Mouse (Mus musculus) MEL (cell line): ENCODE results near the gene Vstm4. TPM values are rescaled to one million over a fixed set of nuclear protein-coding genes. Genes with fewer than 3 reads are reported as not detected.

ENCODE experiments used
- DNase-seq: peaks from one replicate; pipeline ENCODE4 v3.0.0; 2011; ENCODE audit warnings: low read depth, low spot score
- H3K27ac ChIP-seq: 2 replicates; pipeline ENCODE4 v1.5.1; 2012; ENCODE audit warnings: low read depth, mild to moderate bottlenecking, control low read depth, low read length, moderate library complexity; ENCODE audit not compliant: control insufficient read depth
- H3K27me3 ChIP-seq, 2 experiments: fragments of 150-350 bp in 1 of 2; sonication (generic) in 1 of 2; 2 replicates each; pipeline ENCODE4 v1.6.1; 2012; ENCODE audit warnings: low read length in 2 of 2, mild to moderate bottlenecking in 2 of 2, improper control_type of control experiment in 1 of 2, moderate library complexity in 1 of 2; ENCODE audit not compliant: insufficient read depth in 2 of 2, control insufficient read depth in 1 of 2
- H3K36me3 ChIP-seq, 2 experiments: 2 replicates each; pipeline ENCODE4 v1.6.1; 2012 to 2014; ENCODE audit warnings: low read length in 2 of 2, improper control_type of control experiment in 1 of 2, inconsistent platforms in 1 of 2, mild to moderate bottlenecking in 1 of 2; ENCODE audit not compliant: insufficient read depth in 2 of 2, control insufficient read depth in 1 of 2
- H3K4me1 ChIP-seq, 2 experiments: fragments of 150-350 bp in 1 of 2; sonication (generic) in 1 of 2; 2 replicates each; pipeline ENCODE4 v1.6.1; 2012; ENCODE audit warnings: low read length in 2 of 2, improper control_type of control experiment in 1 of 2, mild to moderate bottlenecking in 1 of 2; ENCODE audit not compliant: insufficient read depth in 2 of 2, control insufficient read depth in 1 of 2
- H3K4me3 ChIP-seq, 2 experiments: fragments of 150-350 bp in 1 of 2; sonication (generic) in 1 of 2; 2 replicates each; pipeline ENCODE4 v1.5.1; 2012; ENCODE audit warnings: low read depth in 2 of 2, low read length in 2 of 2, mild to moderate bottlenecking in 2 of 2, moderate library complexity in 2 of 2, control low read depth in 1 of 2, improper control_type of control experiment in 1 of 2; ENCODE audit not compliant: control insufficient read depth in 1 of 2, insufficient read depth in 1 of 2
- H3K79me2 ChIP-seq: 2 replicates; pipeline ENCODE4 v1.6.1; 2012; ENCODE audit warnings: mild to moderate bottlenecking, low read length, moderate library complexity; ENCODE audit not compliant: control insufficient read depth, poor library complexity, insufficient read depth
- H3K9ac ChIP-seq: 2 replicates; pipeline ENCODE4 v1.6.1; 2012; ENCODE audit warnings: low read depth, mild to moderate bottlenecking, control low read depth, low read length, moderate library complexity; ENCODE audit not compliant: control insufficient read depth, poor library complexity, severe bottlenecking
- H3K9me3 ChIP-seq: fragments of 150-350 bp; sonication (generic); replicated peaks from 2 replicates; pipeline ENCODE4 v1.6.1; 2012; ENCODE audit warnings: mild to moderate bottlenecking, low read length, improper control_type of control experiment, moderate library complexity; ENCODE audit not compliant: insufficient read depth
- CHD1 ChIP-seq: IDR thresholded peaks from 2 replicates; pipeline ENCODE4 v1.6.1; 2012; ENCODE audit warnings: low read depth, mild to moderate bottlenecking, inconsistent platforms, low read length, improper control_type of control experiment
- CHD2 ChIP-seq: IDR thresholded peaks from 2 replicates; pipeline ENCODE4 v1.6.1; 2011; ENCODE audit warnings: low read length, improper control_type of control experiment
- E2F4 ChIP-seq: IDR thresholded peaks from 2 replicates; pipeline ENCODE4 v1.6.1; 2011; ENCODE audit warnings: low read depth, low read length, improper control_type of control experiment, borderline replicate concordance
- GABPA ChIP-seq: IDR thresholded peaks from 2 replicates; pipeline ENCODE4 v1.6.1; 2012; ENCODE audit warnings: low read depth, mild to moderate bottlenecking, inconsistent platforms, low read length, improper control_type of control experiment, moderate library complexity
- GATA1 ChIP-seq: IDR thresholded peaks from 2 replicates; pipeline ENCODE4 v1.6.1; 2011; ENCODE audit warnings: low read depth, low read length, improper control_type of control experiment
- JUND ChIP-seq: IDR thresholded peaks from 2 replicates; pipeline ENCODE4 v1.6.1; 2011; ENCODE audit warnings: low read depth, mild to moderate bottlenecking, improper control_type of control experiment, low read length
- KAT2A ChIP-seq: conservative IDR thresholded peaks from 2 replicates; pipeline ENCODE4 v1.6.1; 2012; ENCODE audit warnings: low read depth, low read length, improper control_type of control experiment, inconsistent platforms
- MAFK ChIP-seq: IDR thresholded peaks from 2 replicates; pipeline ENCODE4 v1.6.1; 2011; ENCODE audit warnings: low read depth, mild to moderate bottlenecking, low read length, improper control_type of control experiment, borderline replicate concordance
- MAX ChIP-seq: IDR thresholded peaks from 2 replicates; pipeline ENCODE4 v1.6.1; 2011; ENCODE audit warnings: low read length, improper control_type of control experiment
- MYC ChIP-seq: IDR thresholded peaks from 2 replicates; pipeline ENCODE4 v1.6.1; 2011; ENCODE audit warnings: low read depth, mild to moderate bottlenecking, low read length, improper control_type of control experiment, moderate library complexity
- POLR2AphosphoS2 ChIP-seq: IDR thresholded peaks from 2 replicates; pipeline ENCODE4 v1.6.1; 2011; ENCODE audit warnings: low read length, improper control_type of control experiment
- POLR2AphosphoS5 ChIP-seq: IDR thresholded peaks from 2 replicates; pipeline ENCODE4 v1.6.1; 2012; ENCODE audit warnings: low read depth, borderline replicate concordance, mild to moderate bottlenecking, inconsistent platforms, low read length, moderate library complexity, mixed read lengths
- RAD21 ChIP-seq: IDR thresholded peaks from 2 replicates; pipeline ENCODE4 v1.6.1; 2011; ENCODE audit warnings: mild to moderate bottlenecking, low read depth, low read length, improper control_type of control experiment
- USF1 ChIP-seq: IDR thresholded peaks from 2 replicates; pipeline ENCODE4 v1.6.1; 2014; ENCODE audit warnings: low read depth, mild to moderate bottlenecking, inconsistent platforms, low read length, improper control_type of control experiment, moderate library complexity
- polyA plus RNA-seq, 2 experiments: library from polyadenylated mRNA; stranded (reverse) in 1 of 2; unstranded in 1 of 2; fragments of >175 nt in 1 of 2; fragments of >200 nt in 1 of 2; gene quantifications; 2 replicates each; pipeline versions ENCODE4 v1.2.1 to v1.2.4; 2012; ENCODE audit warnings: low replicate concordance in 2 of 2, low read depth in 1 of 2; ENCODE audit not compliant: insufficient read length in 2 of 2, insufficient read depth in 1 of 2, missing spikeins in 1 of 2
- total RNA-seq: library from RNA; depleted of rRNA; stranded (reverse); fragments of 300-350 nt; gene quantifications from 2 replicates; pipeline ENCODE4 v1.2.3, GENCODE M21; 2012

Gene Vstm4
- total and polyA plus RNA-seq, 3 experiments = not detected

DNA sequence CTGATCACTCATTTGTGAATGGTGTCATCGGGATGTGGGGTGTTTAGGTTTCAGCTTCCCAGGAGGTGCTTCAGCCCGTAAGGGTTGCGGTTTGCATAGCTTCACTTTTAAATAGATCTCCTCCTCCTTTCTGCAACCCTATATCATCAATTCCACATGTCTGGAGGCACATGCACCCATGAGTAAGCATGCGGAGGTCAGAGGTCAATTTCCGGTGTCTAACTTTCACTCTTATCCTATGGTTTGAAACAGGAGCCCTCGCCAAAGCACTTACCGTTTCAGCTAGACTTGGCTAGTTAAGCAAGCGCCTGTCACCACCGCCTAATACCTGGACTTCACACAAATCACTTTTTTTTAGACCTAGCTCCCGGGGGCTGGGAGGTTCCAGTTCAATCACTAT is 108.2 kb downstream of the Vstm4 start:
- Histone ChIP-seq H3K79me2 (no peaks in the 10 kb centered on the region), H3K4me1 (no peaks in the 10 kb centered on the region), H3K27ac (no peak overlapping the region), H3K9ac (no peak overlapping the region), H3K9me3 (no peaks in the 10 kb centered on the region), H3K36me3 (no peaks in the 10 kb centered on the region), H3K27me3 (no peaks in the 10 kb centered on the region), H3K4me3 (no peak overlapping the region)
- no peak for DNase-seq
- TF ChIP-seq POLR2AphosphoS2 = no peak
- TF ChIP-seq GABPA = no peak
- TF ChIP-seq USF1 = no peak
- TF ChIP-seq MYC = no peak
- no peak for TF ChIP-seq JUND
- no peak for TF ChIP-seq CHD1
- no peak for TF ChIP-seq GATA1
- no peak for TF ChIP-seq KAT2A

DNA sequence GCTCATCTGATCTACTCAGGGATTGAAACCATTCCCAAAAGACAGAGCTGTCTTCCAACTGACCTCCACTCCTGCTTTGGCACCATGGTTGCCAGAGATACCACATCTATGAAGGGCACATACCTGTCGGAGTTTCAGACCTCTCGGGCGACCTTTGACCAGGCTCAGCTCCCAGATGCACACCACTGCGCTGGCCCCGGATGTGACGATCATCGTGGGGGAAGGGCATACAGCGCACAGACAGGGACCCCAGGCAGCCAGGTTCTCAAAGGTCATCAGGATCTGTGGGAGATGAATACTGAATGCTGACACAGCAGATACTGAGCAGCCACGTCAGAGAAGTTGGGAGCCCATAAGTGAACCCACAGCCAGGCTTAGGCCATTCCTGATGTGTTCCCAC is 114.1 kb downstream of the Vstm4 start:
- Histone ChIP-seq H3K4me1 (no peaks in the 10 kb centered on the region), H3K9ac (no peak overlapping the region), H3K27me3 (no peaks in the 10 kb centered on the region), H3K9me3 (no peaks in the 10 kb centered on the region), H3K79me2 (no peaks in the 10 kb centered on the region), H3K27ac (no peak overlapping the region), H3K36me3 (no peaks in the 10 kb centered on the region), H3K4me3 (no peak overlapping the region)
- DNase-seq = no peak
- TF ChIP-seq POLR2AphosphoS5 (no peak), MAX (no peak), CHD2 (no peak), CHD1 (no peak), RAD21 (no peak)

DNA sequence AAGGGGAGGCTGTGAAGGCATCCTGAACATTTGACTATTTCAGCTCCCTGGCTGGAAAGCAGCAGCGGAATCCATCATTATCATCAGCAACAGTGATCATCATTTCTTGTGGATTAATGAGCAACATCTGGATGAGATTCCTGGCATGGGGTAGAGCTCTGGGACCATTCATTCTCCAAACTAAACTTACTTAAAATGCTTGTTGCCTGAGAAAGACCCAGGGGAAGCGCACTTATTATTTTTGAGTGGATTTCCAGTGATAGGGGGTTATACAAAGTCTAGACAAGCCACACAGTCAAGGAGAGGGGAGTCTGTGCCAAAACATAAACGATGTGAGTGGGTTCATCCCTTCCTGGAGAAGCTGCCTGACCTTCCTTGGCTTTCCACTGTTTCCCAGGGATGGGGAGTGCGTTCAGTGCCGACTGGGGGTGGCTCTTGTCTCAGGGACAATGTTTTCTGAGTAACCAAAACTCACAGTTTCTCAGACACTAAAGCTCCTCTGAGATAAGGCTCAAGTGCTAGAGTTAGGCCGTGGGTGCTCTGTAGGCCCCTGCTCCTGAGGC is 127.7 kb downstream of the Vstm4 start:
- Histone ChIP-seq H3K4me1 (no peaks in the 10 kb centered on the region), H3K36me3 (peaks cover 0 to 2% of the 10 kb centered on the region in 2 experiments; a peak in 1 of 4 replicates), H3K4me3 (no peak overlapping the region), H3K27me3 (no peaks in the 10 kb centered on the region), H3K9ac (no peak overlapping the region), H3K9me3 (no peaks in the 10 kb centered on the region), H3K79me2 (no peaks in the 10 kb centered on the region)
- DNase-seq = no peak
- TF ChIP-seq RAD21 (no peak), POLR2AphosphoS2 (no peak), MAFK (no peak), E2F4 (no peak)
- TF ChIP-seq, all 39 proteins: peak for 0
- H3K27ac ChIP-seq = no peak overlapping the region
